Mouse (Mus musculus): Measurements from ENCODE around the gene H2-M10.2. TPM values are rescaled to one million over a fixed set of nuclear protein-coding genes. Genes with fewer than 3 reads are reported as not detected.

H2-M10.2 gene
- polyA plus RNA-seq, 2 experiments = not detected

- H3K27me3 ChIP-seq (ENCODE audit: control insufficient read depth, insufficient read depth, low read length) = peaks cover 14% of the 10 kb centered on the region
- H3K4me3 ChIP-seq (ENCODE audit: insufficient read depth in 1 of 2, low read depth in 2 of 2, low read length in 2 of 2) = no peak overlapping the region
- DNase-seq (ENCODE audit: low read depth in 3 of 3, low spot score in 3 of 3) (no peak), ATAC-seq (ENCODE audit: insufficient read depth) (no peak)
- no peaks in the 10 kb centered on the region for H3K36me3 ChIP-seq (replicated peaks; ENCODE audit: control insufficient read depth, insufficient read depth, low read depth)
- TF ChIP-seq CTCF (IDR thresholded peaks at IDR 0.05; ENCODE audit: low read depth) = no peak
- no peak overlapping the region for H3K9ac ChIP-seq (replicated peaks)
- H3K27ac ChIP-seq = no peak overlapping the region
- H3K9me3 ChIP-seq (ENCODE audit: control insufficient read depth, low read length) = no peaks in the 10 kb centered on the region
- H3K4me2 ChIP-seq (ENCODE audit: low read depth) = no peak overlapping the region
- 33% methylated on average over 6 of the region's 6 CpGs for WGBS (ENCODE audit: insufficient replicate concordance)
- peaks cover 3 to 4% of the 10 kb centered on the region in 2 experiments; a peak in 3 of 4 replicates for H3K4me1 ChIP-seq (replicated peaks; ENCODE audit: control insufficient read depth in 2 of 2, insufficient read depth in 2 of 2, low read length in 1 of 2)
These were observed 33.1 kb downstream of the H2-M10.2 start for GRCm38 (mm10) chr17:36253087-36253600.

- WGBS (ENCODE audit: insufficient replicate concordance) = 6% methylated on average over 25 of the region's 25 CpGs
- H3K9me3 ChIP-seq (ENCODE audit: control insufficient read depth, low read length) = no peaks in the 10 kb centered on the region
- H3K27ac ChIP-seq = no peak overlapping the region
- H3K36me3 ChIP-seq (replicated peaks; ENCODE audit: control insufficient read depth, insufficient read depth, low read depth) = no peaks in the 10 kb centered on the region
- H3K4me3 ChIP-seq (ENCODE audit: insufficient read depth in 1 of 2, low read depth in 2 of 2, low read length in 2 of 2) = no peak overlapping the region
- no peak overlapping the region for H3K9ac ChIP-seq (replicated peaks)
- DNase-seq (ENCODE audit: low read depth in 3 of 3, low spot score in 3 of 3) (no peak), ATAC-seq (ENCODE audit: insufficient read depth) (0 out of 2 replicates have a peak, but pooled peaks have one; percentile 39)
- H3K4me1 ChIP-seq (replicated peaks; ENCODE audit: control insufficient read depth in 2 of 2, insufficient read depth in 2 of 2, low read length in 1 of 2) = peaks cover 0 to 4% of the 10 kb centered on the region in 2 experiments; a peak in 2 of 4 replicates
- H3K4me2 ChIP-seq (ENCODE audit: low read depth) = peak overlapping the region; percentile 29; the same call in 1 of the 2 replicates
- TF ChIP-seq CTCF (IDR thresholded peaks at IDR 0.05; ENCODE audit: low read depth) (no peak), EP300 (IDR thresholded peaks at IDR 0.05; ENCODE audit: low read depth) (no peak)
- peaks cover 15% of the 10 kb centered on the region for H3K27me3 ChIP-seq (ENCODE audit: control insufficient read depth, insufficient read depth, low read length)
These were observed 33.9 kb downstream of the H2-M10.2 start for GRCm38 (mm10) chr17:36252250-36252876.

- 23% methylated on average over 33 of the region's 33 CpGs for WGBS (ENCODE audit: insufficient replicate concordance)
- ATAC-seq (ENCODE audit: insufficient read depth) = no peak
- no peak overlapping the region for H3K27ac ChIP-seq
These were observed 37.4 kb downstream of the H2-M10.2 start for GRCm38 (mm10) chr17:36248886-36249285.

GRCm38 (mm10) chr17:36245741-36246140, 40.5 kb downstream of the H2-M10.2 start:
- H3K4me1 ChIP-seq (replicated peaks; ENCODE audit: control insufficient read depth in 2 of 2, insufficient read depth in 2 of 2, low read length in 1 of 2) = no peaks in the 10 kb centered on the region
- H3K27me3 ChIP-seq (ENCODE audit: control insufficient read depth, insufficient read depth, low read length) = peaks cover 17% of the 10 kb centered on the region
- no peak overlapping the region for H3K4me3 ChIP-seq (ENCODE audit: insufficient read depth in 1 of 2, low read depth in 2 of 2, low read length in 2 of 2)
- H3K27ac ChIP-seq = no peak overlapping the region
- H3K4me2 ChIP-seq (ENCODE audit: low read depth) = no peak overlapping the region
- DNase-seq (ENCODE audit: low read depth in 3 of 3, low spot score in 3 of 3) (no peak), ATAC-seq (ENCODE audit: insufficient read depth) (no peak)
- TF ChIP-seq EP300 (IDR thresholded peaks at IDR 0.05; ENCODE audit: low read depth) (no peak), CTCF (IDR thresholded peaks at IDR 0.05; ENCODE audit: low read depth) (0 out of 2 replicates have a peak, but pooled peaks have one; percentile 11)
- 65% methylated on average over 2 of the region's 2 CpGs for whole genome bisulfite sequencing (ENCODE audit: insufficient replicate concordance)
- H3K36me3 ChIP-seq (replicated peaks; ENCODE audit: control insufficient read depth, insufficient read depth, low read depth) = no peaks in the 10 kb centered on the region
- no peak overlapping the region for H3K9ac ChIP-seq (replicated peaks)
- no peaks in the 10 kb centered on the region for H3K9me3 ChIP-seq (ENCODE audit: control insufficient read depth, low read length)

More at GRCm38 (mm10) chr17:36248886-36249285, 37.4 kb downstream of the H2-M10.2 start:
- Histone ChIP-seq H3K4me3 (ENCODE audit: insufficient read depth in 1 of 2, low read depth in 2 of 2, low read length in 2 of 2) (no peak overlapping the region), H3K4me1 (replicated peaks; ENCODE audit: control insufficient read depth in 2 of 2, insufficient read depth in 2 of 2, low read length in 1 of 2) (no peaks in the 10 kb centered on the region; a peak in 1 of 4 replicates), H3K36me3 (replicated peaks; ENCODE audit: control insufficient read depth, insufficient read depth, low read depth) (no peaks in the 10 kb centered on the region), H3K27me3 (ENCODE audit: control insufficient read depth, insufficient read depth, low read length) (peaks cover 15% of the 10 kb centered on the region), H3K4me2 (ENCODE audit: low read depth) (no peak overlapping the region), H3K9me3 (ENCODE audit: control insufficient read depth, low read length) (no peaks in the 10 kb centered on the region), H3K9ac (replicated peaks) (no peak overlapping the region)
- TF ChIP-seq CTCF (IDR thresholded peaks at IDR 0.05; ENCODE audit: low read depth) = no peak
- DNase-seq (ENCODE audit: low read depth in 3 of 3, low spot score in 3 of 3) = no peak

- TF ChIP-seq CTCF (IDR thresholded peaks at IDR 0.05; ENCODE audit: low read depth) (no peak), EP300 (IDR thresholded peaks at IDR 0.05; ENCODE audit: low read depth) (no peak)
- Histone ChIP-seq H3K27me3 (ENCODE audit: control insufficient read depth, insufficient read depth, low read length) (peaks cover 10% of the 10 kb centered on the region), H3K9me3 (ENCODE audit: control insufficient read depth, low read length) (no peaks in the 10 kb centered on the region), H3K4me1 (replicated peaks; ENCODE audit: control insufficient read depth in 2 of 2, insufficient read depth in 2 of 2, low read length in 1 of 2) (no peaks in the 10 kb centered on the region), H3K4me3 (ENCODE audit: insufficient read depth in 1 of 2, low read depth in 2 of 2, low read length in 2 of 2) (no peak overlapping the region), H3K27ac (no peak overlapping the region), H3K9ac (replicated peaks) (no peak overlapping the region), H3K4me2 (ENCODE audit: low read depth) (no peak overlapping the region), H3K36me3 (replicated peaks; ENCODE audit: control insufficient read depth, insufficient read depth, low read depth) (no peaks in the 10 kb centered on the region)
- WGBS (ENCODE audit: insufficient replicate concordance) = 41% methylated on average over 5 of the region's 5 CpGs
- DNase-seq (ENCODE audit: low read depth in 3 of 3, low spot score in 3 of 3) = no peak
- ATAC-seq (ENCODE audit: insufficient read depth) = no peak
These were observed 42.3 kb downstream of the H2-M10.2 start for GRCm38 (mm10) chr17:36244031-36244430.

Data from liver, embryonic 14.5 days (tissue).